Mouse (Mus musculus) neural tube, embryonic 14.5 days (tissue): Measurements from ENCODE around the gene Sez6l. TPM values are rescaled to one million over a fixed set of nuclear protein-coding genes. Genes with fewer than 3 reads are reported as not detected.

Experiments
- ATAC-seq: fragments of 200-750 bp; cut with Nextera tagmentation; 2 replicates; pipeline ENCODE4 v1.8.0; 2017; ENCODE audit warnings: low read depth, mild to moderate bottlenecking, moderate TSS enrichment, moderate library complexity
- H3K27ac ChIP-seq: fragments of 300-500 bp; sonication (generic); 2 replicates; pipeline ENCODE4 v1.5.1; 2014; ENCODE audit warnings: low read depth, mild to moderate bottlenecking, control low read depth, low read length, moderate library complexity, mixed read lengths
- H3K27me3 ChIP-seq: fragments of 300-500 bp; sonication (generic); 2 replicates; pipeline ENCODE4 v1.6.1; 2014; ENCODE audit warnings: low read length; ENCODE audit not compliant: control insufficient read depth, insufficient read depth
- H3K36me3 ChIP-seq: fragments of 300-500 bp; sonication (generic); 2 replicates; pipeline ENCODE4 v1.6.1; 2014; ENCODE audit warnings: low read length, mixed read lengths; ENCODE audit not compliant: control insufficient read depth, insufficient read depth
- H3K4me1 ChIP-seq: fragments of 300-500 bp; sonication (generic); 2 replicates; pipeline ENCODE4 v1.6.1; 2014; ENCODE audit warnings: low read length; ENCODE audit not compliant: control insufficient read depth, insufficient read depth
- H3K4me2 ChIP-seq: fragments of 300-500 bp; sonication (generic); 2 replicates; pipeline ENCODE4 v1.6.1; 2014; ENCODE audit warnings: mild to moderate bottlenecking, low read depth, low read length, control low read depth
- H3K4me3 ChIP-seq: fragments of 300-500 bp; sonication (generic); 2 replicates; pipeline ENCODE4 v1.5.1; 2014; ENCODE audit warnings: low read depth, low read length, control low read depth, mixed read lengths
- H3K9ac ChIP-seq: fragments of 300-500 bp; sonication (generic); replicated peaks from 2 replicates; pipeline ENCODE4 v1.6.1; 2014; ENCODE audit warnings: low read depth, mild to moderate bottlenecking, control low read depth, low read length, mixed read lengths
- H3K9me3 ChIP-seq: fragments of 300-500 bp; sonication (generic); 2 replicates; pipeline ENCODE4 v1.6.1; 2016; ENCODE audit warnings: low read length; ENCODE audit not compliant: control insufficient read depth
- WGBS: fragments of 180-500 bp; shearing (Covaris S2); extraction: QIAGEN DNeasy Blood & Tissue Kit; methylation state at CpG from one replicate; pipeline ENCODE4 v1.1.7; 2014; 5-methylcytosine and 5-hydroxymethylcytosine counted together
- polyA plus RNA-seq: library from polyadenylated mRNA; unstranded; fragments of >200 nt; fragmentation: Nextera tagmentation; extraction: Ambion mirVana; gene quantifications from 2 replicates; pipeline ENCODE4 v1.2.1, GENCODE M21; 2014

Sez6l gene
- polyA plus RNA-seq, 1 experiment from 2014 or later, result 30.4 TPM

GRCm38 (mm10) chr5:112370236-112370813, 206.7 kb downstream of the Sez6l start:
- no peak overlapping the region for H3K9ac ChIP-seq

GRCm38 (mm10) chr5:112369326-112369725, 207.7 kb downstream of the Sez6l start:
- WGBS, result 78% methylated on average over 13 of the region's 13 CpGs
- Histone ChIP-seq H3K9me3 (no peaks in the 10 kb centered on the region), H3K4me3 (no peak overlapping the region), H3K4me1 (peaks cover 34% of the 10 kb centered on the region), H3K4me2 (no peak overlapping the region), H3K9ac (no peak overlapping the region), H3K27ac (no peak overlapping the region), H3K36me3 (peaks cover 22% of the 10 kb centered on the region), H3K27me3 (no peaks in the 10 kb centered on the region)
- ATAC-seq, result no peak

More at GRCm38 (mm10) chr5:112370236-112370813, 206.7 kb downstream of the Sez6l start:
- peak overlapping the region; percentile 34; the same call in 1 of the 2 replicates for H3K27ac ChIP-seq
- H3K4me2 ChIP-seq, result no peak overlapping the region
- no peak overlapping the region for H3K4me3 ChIP-seq
- H3K27me3 ChIP-seq, result no peaks in the 10 kb centered on the region
- no peaks in the 10 kb centered on the region for H3K9me3 ChIP-seq
- 0 out of 2 replicates have a peak, but pooled peaks have one; percentile 2 for ATAC-seq
- 78% methylated on average over 12 of the region's 12 CpGs for WGBS
- H3K36me3 ChIP-seq, result peaks cover 23% of the 10 kb centered on the region
- peaks cover 34% of the 10 kb centered on the region for H3K4me1 ChIP-seq

Other genes with a start within 250 kb of the Sez6l start
- gene Srrd, start 234.1 kb downstream of the Sez6l start, polyA plus RNA-seq, result 61.6 and 71.9 TPM in 2 replicates
- 37.5 and 42.9 TPM in 2 replicates for gene Hps4, start 234.1 kb downstream of the Sez6l start, polyA plus RNA-seq
- gene Gm6583, start 221.2 kb downstream of the Sez6l start, polyA plus RNA-seq, result 0.12 and 0.44 TPM in 2 replicates
- 49.5 and 58.7 TPM in 2 replicates for gene Asphd2, start 182.3 kb downstream of the Sez6l start, polyA plus RNA-seq
- 0.37 and 0.71 TPM in 2 replicates for gene Gm6588, start 127.8 kb downstream of the Sez6l start, polyA plus RNA-seq